ENCODE assay signal across 31 mouse cellular contexts in the genomic region with DNA sequence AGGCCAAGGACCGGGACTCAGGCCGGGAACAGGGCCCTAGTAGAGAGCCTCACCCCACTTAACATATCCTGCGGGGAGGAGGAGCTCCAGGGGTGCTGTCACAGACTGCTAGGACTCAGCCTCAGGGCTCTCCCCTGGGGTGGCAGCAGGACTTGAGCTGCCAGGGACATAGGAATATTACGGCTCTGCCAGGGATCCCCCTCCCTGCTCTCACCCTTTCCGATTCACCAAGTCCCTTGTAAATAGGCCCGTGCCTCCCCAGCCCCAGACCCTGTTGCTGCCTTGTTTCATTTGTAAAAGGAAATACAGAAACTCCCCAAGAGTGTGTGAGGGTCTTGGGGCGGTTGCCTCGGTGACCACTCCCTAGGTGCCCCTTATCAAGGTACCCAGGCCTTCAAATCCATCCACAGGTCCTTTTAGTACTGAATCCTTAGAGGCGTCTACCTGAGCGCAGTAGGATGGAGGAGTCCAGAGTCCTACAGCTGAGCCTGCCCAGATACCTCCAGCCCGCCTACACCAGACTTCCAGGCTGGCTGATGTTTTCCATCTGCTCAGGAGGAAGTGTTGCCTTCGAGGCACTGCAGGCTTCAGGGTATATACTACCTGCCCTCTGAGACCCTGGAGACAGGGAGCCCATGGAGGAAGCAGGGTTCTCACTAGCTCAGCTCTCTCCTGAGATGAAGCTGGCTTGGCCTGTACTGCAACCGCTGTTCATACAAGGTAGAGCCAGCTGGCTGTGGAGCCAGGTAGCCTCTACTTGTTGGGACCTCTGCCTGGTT. TPM values are rescaled to one million over a fixed set of nuclear protein-coding genes. Genes with fewer than 3 reads are reported as not detected.
DNase-seq lines count a peak whose midpoint lies in the region; ATAC-seq lines count a peak whose summit lies in the region.
"Had no signal": no experiment of that assay in that cellular context is flagged by ENCODE, and none has a peak within 500 bp of the region (broad histone marks: within the 10 kb centered on the region; RNA-seq: fewer than 3 reads in every experiment).

No protein-coding gene starts in this region.

- H3K4me3 ChIP-seq in kidney, embryonic 14.5 days (ENCODE audit: low read length): no peak overlapping the region
- no peak overlapping the region for H3K4me3 ChIP-seq in midbrain, embryonic 13.5 days (replicated peaks)
- no peak overlapping the region for H3K4me3 ChIP-seq in midbrain, embryonic 14.5 days (replicated peaks; ENCODE audit: low read depth, low read length)
- no peak overlapping the region for H3K4me3 ChIP-seq in intestine, embryonic 16.5 days (ENCODE audit: low read length)
- H3K4me3 ChIP-seq: embryonic facial prominence, embryonic 10.5 days; embryonic facial prominence, embryonic 15.5 days; forebrain, embryonic 12.5 days; heart, embryonic 10.5 days; hindbrain, embryonic 12.5 days; left cerebral cortex, adult 2 months; limb, embryonic 13.5 days; liver, embryonic 13.5 days had no signal

- DNase-seq in kidney, adult 18-20 months: no peak
- DNase-seq in midbrain, embryonic 14.5 days: no peak
- peak; percentile 32 for DNase-seq in brain, adult 2 months (ENCODE audit: low read depth, low spot score)
- DNase-seq in adrenal gland, postnatal 14 days: no peak
- DNase-seq: adrenal gland, adult 2 months; B cell, adult 2 months; forebrain, postnatal 0 days; heart, postnatal 36 days; kidney, adult 11 months; kidney, postnatal 10 days; liver, embryonic 13.5 days; lung, adult 18-20 months; right cerebral cortex, postnatal 25 days; thymus, adult 18-20 months; thymus, postnatal 25 days had no signal

- H3K9ac ChIP-seq in kidney, embryonic 14.5 days (ENCODE audit: low read depth, low read length): 0 out of 2 replicates have a peak overlapping the region, but pooled peaks have one; percentile 2
- H3K9ac ChIP-seq in midbrain, embryonic 13.5 days (replicated peaks): no peak overlapping the region
- H3K9ac ChIP-seq in midbrain, embryonic 14.5 days (replicated peaks; ENCODE audit: low read length): no peak overlapping the region
- no peak overlapping the region for H3K9ac ChIP-seq in intestine, embryonic 16.5 days (ENCODE audit: low read depth, low read length)
- H3K9ac ChIP-seq: embryonic facial prominence, embryonic 15.5 days; forebrain, embryonic 12.5 days; forebrain, postnatal 0 days; hindbrain, embryonic 12.5 days; limb, embryonic 13.5 days; liver, embryonic 13.5 days had no signal

- H3K9me3 ChIP-seq in kidney, embryonic 14.5 days (ENCODE audit: control insufficient read depth, low read length): no peaks in the 10 kb centered on the region
- H3K9me3 ChIP-seq in midbrain, embryonic 13.5 days: no peaks in the 10 kb centered on the region
- no peaks in the 10 kb centered on the region for H3K9me3 ChIP-seq in midbrain, embryonic 14.5 days (ENCODE audit: control insufficient read depth, low read length)
- no peaks in the 10 kb centered on the region for H3K9me3 ChIP-seq in intestine, embryonic 16.5 days (ENCODE audit: control insufficient read depth, low read length)
- H3K9me3 ChIP-seq: embryonic facial prominence, embryonic 10.5 days; embryonic facial prominence, embryonic 15.5 days; forebrain, embryonic 12.5 days; heart, embryonic 10.5 days; hindbrain, embryonic 12.5 days; limb, embryonic 13.5 days; liver, embryonic 13.5 days had no signal

- H3K27me3 ChIP-seq in kidney, embryonic 14.5 days (ENCODE audit: control insufficient read depth, insufficient read depth, low read length): no peaks in the 10 kb centered on the region
- H3K27me3 ChIP-seq in midbrain, embryonic 13.5 days: no peaks in the 10 kb centered on the region
- no peaks in the 10 kb centered on the region for H3K27me3 ChIP-seq in midbrain, embryonic 14.5 days (ENCODE audit: control insufficient read depth, insufficient read depth, low read length)
- no peaks in the 10 kb centered on the region for H3K27me3 ChIP-seq in intestine, embryonic 16.5 days (replicated peaks; ENCODE audit: control insufficient read depth, insufficient read depth, low read length)
- H3K27me3 ChIP-seq: embryonic facial prominence, embryonic 15.5 days; forebrain, embryonic 12.5 days; hindbrain, embryonic 12.5 days; limb, embryonic 13.5 days; liver, embryonic 13.5 days had no signal

- no peaks in the 10 kb centered on the region for H3K4me1 ChIP-seq in kidney, embryonic 14.5 days (ENCODE audit: control insufficient read depth, insufficient read depth, low read length)
- H3K4me1 ChIP-seq in midbrain, embryonic 13.5 days (replicated peaks): no peaks in the 10 kb centered on the region
- H3K4me1 ChIP-seq in midbrain, embryonic 14.5 days (ENCODE audit: control insufficient read depth, insufficient read depth, low read length): no peaks in the 10 kb centered on the region
- peaks cover 20% of the 10 kb centered on the region for H3K4me1 ChIP-seq in intestine, embryonic 16.5 days (ENCODE audit: control insufficient read depth, insufficient read depth, low read length)
- H3K4me1 ChIP-seq: embryonic facial prominence, embryonic 10.5 days; embryonic facial prominence, embryonic 15.5 days; forebrain, embryonic 12.5 days; hindbrain, embryonic 12.5 days; limb, embryonic 13.5 days had no signal

- H3K27ac ChIP-seq in kidney, embryonic 14.5 days (ENCODE audit: low read depth, low read length): no peak overlapping the region
- H3K27ac ChIP-seq in midbrain, embryonic 13.5 days: no peak overlapping the region
- H3K27ac ChIP-seq in midbrain, embryonic 14.5 days (replicated peaks; ENCODE audit: low read depth, low read length): no peak overlapping the region
- peak overlapping the region; percentile 47; the same call in 1 of the 2 replicates for H3K27ac ChIP-seq in intestine, embryonic 16.5 days (ENCODE audit: low read length)
- H3K27ac ChIP-seq: embryonic facial prominence, embryonic 10.5 days; embryonic facial prominence, embryonic 15.5 days; forebrain, embryonic 12.5 days; heart, embryonic 10.5 days; hindbrain, embryonic 12.5 days; limb, embryonic 13.5 days; liver, embryonic 13.5 days; macrophage had no signal

- no peak overlapping the region for H3K4me2 ChIP-seq in kidney, embryonic 14.5 days (replicated peaks; ENCODE audit: low read depth, low read length)
- no peak overlapping the region for H3K4me2 ChIP-seq in midbrain, embryonic 13.5 days (replicated peaks)
- H3K4me2 ChIP-seq in midbrain, embryonic 14.5 days (ENCODE audit: low read length): no peak overlapping the region
- no peak overlapping the region for H3K4me2 ChIP-seq in intestine, embryonic 16.5 days (ENCODE audit: low read depth, low read length)
- H3K4me2 ChIP-seq: embryonic facial prominence, embryonic 15.5 days; forebrain, embryonic 12.5 days; hindbrain, embryonic 12.5 days; limb, embryonic 13.5 days; liver, embryonic 13.5 days had no signal

- ATAC-seq in kidney, embryonic 14.5 days (ENCODE audit: low FRiP score, low TSS enrichment): no peak
- ATAC-seq in midbrain, embryonic 13.5 days: 0 out of 2 replicates have a peak, but pooled peaks have one; percentile 15
- ATAC-seq in midbrain, embryonic 14.5 days (ENCODE audit: low FRiP score, low TSS enrichment): no peak
- ATAC-seq in intestine, embryonic 16.5 days: peak; percentile 16; the same call in 1 of the 2 replicates
- ATAC-seq: activated CD4-positive, CD25-positive, alpha-beta regulatory T cell, adult 4 months; forebrain, postnatal 0 days; hindbrain, postnatal 0 days; lung, postnatal 0 days had no signal

- WGBS in kidney, embryonic 14.5 days: 79% methylated on average over 13 of the region's 13 CpGs
- 90% methylated on average over 11 of the region's 13 CpGs for WGBS in midbrain, embryonic 13.5 days
- WGBS in midbrain, embryonic 14.5 days: 92% methylated on average over 13 of the region's 13 CpGs
- 76% methylated on average over 13 of the region's 13 CpGs for WGBS in intestine, embryonic 16.5 days

- H3K36me3 ChIP-seq in kidney, embryonic 14.5 days (ENCODE audit: control insufficient read depth, insufficient read depth, low read length): peaks cover 100% of the 10 kb centered on the region
- peaks cover 100% of the 10 kb centered on the region for H3K36me3 ChIP-seq in midbrain, embryonic 13.5 days
- peaks cover 100% of the 10 kb centered on the region for H3K36me3 ChIP-seq in midbrain, embryonic 14.5 days (ENCODE audit: control insufficient read depth, insufficient read depth, low read length)
- peaks cover 65% of the 10 kb centered on the region for H3K36me3 ChIP-seq in intestine, embryonic 16.5 days (ENCODE audit: control insufficient read depth, insufficient read depth, low read length)

RNA-seq across cellular contexts. Expression of gene Pcif1, which starts 12.1 kb away (rescaled TPM):
- polyA plus RNA-seq in kidney, embryonic 14.5 days (2014; fragmentation: Nextera tagmentation; extraction: Ambion mirVana): 68.9 and 72.9 TPM in 2 replicates
- 98.1 and 108 TPM in 2 replicates for polyA plus RNA-seq in midbrain, embryonic 13.5 days (2015; fragmentation: Nextera tagmentation; extraction: Ambion mirVana)
- polyA plus RNA-seq in midbrain, embryonic 14.5 days (2014; fragmentation: Nextera tagmentation; extraction: Ambion mirVana): 92.8 and 99.5 TPM in 2 replicates
- 57.9 and 64.0 TPM in 2 replicates for polyA plus RNA-seq in intestine, embryonic 16.5 days (2015; fragmentation: Nextera tagmentation; extraction: Ambion mirVana)
- 42.3 and 54.0 TPM in 2 replicates for total RNA-seq in adrenal gland, postnatal 14 days (2021)

RNA-seq across cellular contexts. Expression of gene Zfp335, which starts 20.3 kb away (rescaled TPM):
- polyA plus RNA-seq in kidney, embryonic 14.5 days (2014; fragmentation: Nextera tagmentation; extraction: Ambion mirVana): 10.7 and 13.8 TPM in 2 replicates
- polyA plus RNA-seq in midbrain, embryonic 13.5 days (2015; fragmentation: Nextera tagmentation; extraction: Ambion mirVana): 13.5 and 15.1 TPM in 2 replicates
- 13.9 and 15.5 TPM in 2 replicates for polyA plus RNA-seq in midbrain, embryonic 14.5 days (2014; fragmentation: Nextera tagmentation; extraction: Ambion mirVana)
- 9.6 and 10.5 TPM in 2 replicates for polyA plus RNA-seq in intestine, embryonic 16.5 days (2015; fragmentation: Nextera tagmentation; extraction: Ambion mirVana)
- total RNA-seq in adrenal gland, postnatal 14 days (2021): 17.3 and 19.4 TPM in 2 replicates

RNA-seq across cellular contexts. Expression of gene Pltp, which starts 33.7 kb away (rescaled TPM):
- polyA plus RNA-seq in kidney, embryonic 14.5 days (2014; fragmentation: Nextera tagmentation; extraction: Ambion mirVana): 25.7 and 34.6 TPM in 2 replicates
- 69.1 and 96.1 TPM in 2 replicates for polyA plus RNA-seq in midbrain, embryonic 13.5 days (2015; fragmentation: Nextera tagmentation; extraction: Ambion mirVana)
- 29.8 and 91.1 TPM in 2 replicates for polyA plus RNA-seq in midbrain, embryonic 14.5 days (2014; fragmentation: Nextera tagmentation; extraction: Ambion mirVana)
- polyA plus RNA-seq in intestine, embryonic 16.5 days (2015; fragmentation: Nextera tagmentation; extraction: Ambion mirVana): 31.4 and 31.5 TPM in 2 replicates
- total RNA-seq in adrenal gland, postnatal 14 days (2021): 35.4 and 36.2 TPM in 2 replicates
- total RNA-seq: granulocyte monocyte progenitor cell, adult 5-6 weeks; megakaryocyte-erythroid progenitor cell, adult 5-6 weeks had no signal

RNA-seq across cellular contexts. Expression of gene Mmp9, which starts 49.3 kb away (rescaled TPM):
- 0.76 and 1.4 TPM in 2 replicates for polyA plus RNA-seq in kidney, embryonic 14.5 days (2014; fragmentation: Nextera tagmentation; extraction: Ambion mirVana)
- polyA plus RNA-seq in midbrain, embryonic 13.5 days (2015; fragmentation: Nextera tagmentation; extraction: Ambion mirVana): 17.2 and 19.5 TPM in 2 replicates
- 29.7 and 29.9 TPM in 2 replicates for polyA plus RNA-seq in midbrain, embryonic 14.5 days (2014; fragmentation: Nextera tagmentation; extraction: Ambion mirVana)
- 7.6 and 9.3 TPM in 2 replicates for polyA plus RNA-seq in intestine, embryonic 16.5 days (2015; fragmentation: Nextera tagmentation; extraction: Ambion mirVana)
- 1.7 and 2.0 TPM in 2 replicates for total RNA-seq in adrenal gland, postnatal 14 days (2021)

RNA-seq across cellular contexts. Expression of gene Neurl2, which starts 58.0 kb away (rescaled TPM):
- 6.0 and 6.6 TPM in 2 replicates for polyA plus RNA-seq in kidney, embryonic 14.5 days (2014; fragmentation: Nextera tagmentation; extraction: Ambion mirVana)
- polyA plus RNA-seq in midbrain, embryonic 13.5 days (2015; fragmentation: Nextera tagmentation; extraction: Ambion mirVana): 4.7 TPM in 2 replicates
- 5.1 and 6.9 TPM in 2 replicates for polyA plus RNA-seq in midbrain, embryonic 14.5 days (2014; fragmentation: Nextera tagmentation; extraction: Ambion mirVana)
- 6.1 and 7.5 TPM in 2 replicates for polyA plus RNA-seq in intestine, embryonic 16.5 days (2015; fragmentation: Nextera tagmentation; extraction: Ambion mirVana)
- total RNA-seq in adrenal gland, postnatal 14 days (2021): 2.4 and 3.5 TPM in 2 replicates

Comparison
In these comparisons a context has a peak if more than half of its experiments do, and no peak if none do; other contexts are left out.
1. ATAC-seq: peak in midbrain, embryonic 13.5 days (single experiment) and intestine, embryonic 16.5 days (single experiment); none in kidney, embryonic 14.5 days (single experiment) and midbrain, embryonic 14.5 days (single experiment).